Mouse (Mus musculus): ENCODE measurements around the gene Ldoc1.

Ldoc1 gene
- long read RNA-seq, experiment 1, partial matches to known transcripts: 0 of 4 reads
- long read RNA-seq, experiment 1, other reads (novel, unspliced or antisense): 0 of 4 reads
- long read RNA-seq, experiment 2, partial matches to known transcripts: 0 of 2 reads
- long read RNA-seq, experiment 2, other reads (novel, unspliced or antisense): 0 of 2 reads

- intact Hi-C loops (cut with DNase I): no loop called here
Measured at GRCm38 (mm10) chrX:61709302-61710033, at the start of gene Ldoc1. Gene Ldoc1 (plus strand): TSS chrX:61709497.

GRCm38 (mm10) chrX:61710131-61710530 lies 834 bp downstream of the Ldoc1 start:
- intact Hi-C loops (cut with DNase I): no loop called here

- intact Hi-C loops (cut with DNase I): no loop called here
Measured at GRCm38 (mm10) chrX:61722281-61723028, 13.2 kb downstream of the Ldoc1 start.

GRCm38 (mm10) chrX:61723029-61723980 lies 14.0 kb downstream of the Ldoc1 start:
- intact Hi-C loops (cut with DNase I): no loop called here

- intact Hi-C loops (cut with DNase I): no loop called here
Measured at GRCm38 (mm10) chrX:61727516-61728310, 18.4 kb downstream of the Ldoc1 start.

All from adrenal gland (tissue).